Mouse (Mus musculus) ovary, postnatal 10 days (tissue): ENCODE data around the gene Raet1e.
"Not testable (repeated sequence)": the region's sequence is repeated elsewhere in the genome, so short reads cannot be mapped to it uniquely, and the experiment has no call there.

Experiments used
- DNase-seq: peaks from one replicate; pipeline ENCODE4 v3.0.0; 2022; ENCODE audit warnings: low spot score

Raet1e gene

DNA sequence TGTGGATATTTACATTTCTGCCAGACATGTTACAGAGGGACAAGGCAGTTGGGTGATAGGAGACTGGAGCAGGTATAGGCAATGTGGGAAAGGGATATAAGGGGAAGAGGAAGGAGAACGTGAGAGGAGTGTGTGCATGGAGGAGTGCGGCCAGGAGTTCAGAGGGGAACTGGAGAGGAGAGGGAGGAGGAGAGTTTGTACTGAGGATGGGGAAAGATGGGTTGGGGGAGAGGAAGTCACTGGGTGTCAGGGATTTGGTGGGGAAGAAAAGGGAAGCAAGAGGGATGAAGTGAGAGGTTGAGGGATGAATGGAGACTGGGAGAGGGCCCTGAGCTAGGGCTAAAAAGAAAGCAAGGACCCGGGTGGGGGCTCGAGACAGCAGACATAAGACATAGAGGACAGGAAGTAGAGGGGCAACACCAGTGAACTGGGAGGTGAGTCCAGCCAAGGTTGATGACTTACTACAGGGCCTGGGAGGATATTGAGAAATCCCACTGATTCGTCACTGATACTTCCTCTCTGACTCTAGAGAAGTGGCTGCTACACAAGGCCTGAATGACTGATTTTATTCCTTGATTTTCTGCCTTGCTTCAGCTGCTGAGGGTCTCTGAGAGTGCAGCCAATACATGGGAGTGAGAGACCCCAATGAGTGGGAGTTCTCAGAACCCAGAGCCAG is 7.1 kb downstream of the Raet1e start:
- DNase-seq = not testable (repeated sequence)

- not testable (repeated sequence) for DNase-seq
Observed at GRCm38 (mm10) chr10:22166025-22166424, 7.7 kb downstream of the Raet1e start.

DNA sequence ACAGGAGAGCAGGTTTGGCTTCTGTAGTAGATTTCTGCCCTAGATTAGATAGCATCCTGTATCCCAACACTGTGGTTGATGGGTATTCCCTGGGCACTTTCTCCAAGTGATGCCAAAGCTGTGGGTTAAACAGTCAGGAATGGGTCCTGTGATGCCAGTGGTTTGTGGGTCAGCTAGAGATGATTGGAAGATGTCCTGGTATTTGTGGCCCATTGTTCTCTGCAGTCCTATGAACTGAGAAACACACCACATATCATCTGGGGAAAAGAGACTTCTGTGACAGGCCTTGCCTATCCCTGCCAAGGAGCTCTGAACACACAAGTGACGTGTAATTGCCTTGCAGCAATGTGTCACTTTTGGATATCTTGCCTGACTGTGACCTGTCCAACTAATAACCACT is 8.7 kb downstream of the Raet1e start:
- not testable (repeated sequence) for DNase-seq

- not testable (repeated sequence) for DNase-seq
Observed at GRCm38 (mm10) chr10:22169116-22169515, 10.7 kb downstream of the Raet1e start.

GRCm38 (mm10) chr10:22172431-22173334 is 14.3 kb downstream of the Raet1e start:
- not testable (repeated sequence) for DNase-seq

GRCm38 (mm10) chr10:22173335-22174189 is 15.2 kb downstream of the Raet1e start:
- DNase-seq = not testable (repeated sequence)

DNA sequence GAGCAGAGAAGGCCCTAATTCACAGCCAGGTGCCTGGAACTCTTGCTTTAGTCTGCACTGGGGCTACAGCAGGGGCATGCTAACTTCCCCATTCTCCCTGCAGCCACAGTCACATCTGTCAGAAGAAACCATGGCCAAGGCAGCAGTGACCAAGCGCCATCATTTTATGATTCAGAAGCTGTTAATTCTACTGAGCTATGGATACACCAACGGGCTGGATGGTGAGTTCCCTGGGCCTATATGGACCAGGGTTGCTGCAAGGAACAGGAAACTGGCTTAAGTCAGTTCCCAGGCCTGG is 15.8 kb downstream of the Raet1e start:
- DNase-seq = not testable (repeated sequence)

DNA sequence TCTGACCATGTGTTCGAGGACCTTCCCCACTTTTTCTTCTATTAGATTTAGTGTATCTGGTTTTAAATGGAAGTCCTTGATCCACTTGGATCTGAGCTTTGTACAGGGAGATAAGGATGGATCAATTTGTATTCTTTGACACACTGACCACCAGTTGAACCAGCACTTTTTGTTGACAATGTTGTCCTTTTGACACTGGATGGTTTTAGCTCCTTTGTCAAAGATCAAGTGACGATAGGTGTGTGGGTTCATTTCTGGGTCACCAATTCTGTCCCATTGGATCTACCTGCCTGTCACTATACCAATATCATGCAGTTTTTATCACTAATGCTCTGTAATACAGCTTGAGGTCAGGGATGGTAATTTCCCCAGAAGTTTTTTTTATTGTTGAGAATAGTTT is 18.1 kb downstream of the Raet1e start:
- DNase-seq = not testable (repeated sequence)

DNA sequence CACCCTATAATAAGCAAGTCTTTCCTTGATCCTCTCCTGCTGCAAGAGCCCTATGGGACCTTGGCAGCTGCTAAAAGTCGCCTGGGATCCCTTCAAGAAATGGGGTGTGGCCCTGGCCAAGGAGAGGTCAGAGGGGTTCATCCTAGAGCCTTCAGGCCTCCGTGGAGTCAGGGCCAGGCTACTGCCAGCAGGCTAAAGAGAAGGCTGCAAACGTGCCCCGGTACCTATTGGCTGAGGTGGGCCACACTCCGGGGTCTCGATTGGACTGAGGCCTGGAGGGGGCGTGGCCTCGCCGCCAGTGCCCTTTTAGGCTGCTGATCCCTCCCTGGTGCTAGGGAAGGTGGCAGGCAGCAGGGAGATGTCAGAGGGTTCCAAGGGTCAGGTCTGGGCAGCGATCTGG is 32.7 kb downstream of the Raet1e start:
- DNase-seq = not testable (repeated sequence)

DNA sequence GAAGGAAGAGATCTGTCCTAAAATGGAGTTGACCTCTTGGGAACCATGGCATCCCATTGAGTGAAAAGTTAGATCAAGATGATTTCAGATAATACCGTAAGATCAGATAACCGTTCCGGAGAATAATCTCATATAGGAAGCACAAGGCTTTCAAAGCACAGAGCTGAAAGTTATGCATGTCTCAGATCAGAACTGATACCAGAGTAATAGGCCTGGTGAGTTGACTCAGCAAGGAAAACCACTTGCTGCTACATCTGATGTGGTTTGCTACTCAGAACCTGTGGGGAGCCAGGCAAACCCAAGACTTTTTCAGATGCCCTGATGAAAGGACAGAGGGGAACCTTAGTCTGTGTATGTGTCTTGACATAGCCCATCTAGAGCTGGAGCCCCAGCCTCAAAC is 43.0 kb downstream of the Raet1e start:
- DNase-seq = not testable (repeated sequence)

DNA sequence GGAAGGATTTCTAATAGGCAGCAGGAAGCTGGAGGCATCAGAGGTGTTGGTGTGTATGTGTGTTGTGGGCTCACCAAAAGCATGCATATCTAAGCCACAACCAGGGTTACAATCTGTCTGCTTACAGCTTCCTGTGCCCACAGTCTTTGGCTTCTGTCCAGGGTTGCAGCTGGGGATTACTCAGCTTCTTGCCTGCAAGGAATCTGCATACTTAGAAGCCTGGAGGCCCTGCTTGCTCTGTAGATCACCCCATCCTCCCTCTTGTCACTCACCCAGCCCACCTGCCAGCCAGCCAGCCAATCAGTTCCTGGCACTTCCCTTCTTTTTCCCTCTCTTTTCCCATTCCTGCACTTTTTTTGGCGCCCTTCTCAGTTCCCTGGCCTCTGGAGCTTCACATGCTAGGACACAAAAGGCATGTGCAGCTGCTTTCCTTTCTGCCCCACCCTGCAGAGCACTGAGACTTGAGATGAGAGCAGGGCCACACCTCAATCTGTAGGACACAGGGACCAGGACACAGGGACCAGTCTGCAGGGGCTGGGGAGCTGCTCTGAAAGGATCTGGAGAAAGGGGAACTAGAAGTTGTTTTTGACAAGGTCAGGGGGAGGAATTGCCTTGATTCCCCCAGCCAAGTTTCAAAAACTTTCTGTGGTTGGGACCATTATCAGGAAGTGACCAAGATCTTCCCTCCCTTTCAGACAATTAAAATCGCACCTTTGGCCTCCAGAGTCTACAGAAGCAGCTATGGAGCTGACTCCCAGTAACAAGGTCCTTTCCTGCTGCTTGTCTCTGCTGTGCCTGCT is 44.6 kb downstream of the Raet1e start:
- not testable (repeated sequence) for DNase-seq

- not testable (repeated sequence) for DNase-seq
Observed at GRCm38 (mm10) chr10:22206443-22206842, 48.1 kb downstream of the Raet1e start.

DNA sequence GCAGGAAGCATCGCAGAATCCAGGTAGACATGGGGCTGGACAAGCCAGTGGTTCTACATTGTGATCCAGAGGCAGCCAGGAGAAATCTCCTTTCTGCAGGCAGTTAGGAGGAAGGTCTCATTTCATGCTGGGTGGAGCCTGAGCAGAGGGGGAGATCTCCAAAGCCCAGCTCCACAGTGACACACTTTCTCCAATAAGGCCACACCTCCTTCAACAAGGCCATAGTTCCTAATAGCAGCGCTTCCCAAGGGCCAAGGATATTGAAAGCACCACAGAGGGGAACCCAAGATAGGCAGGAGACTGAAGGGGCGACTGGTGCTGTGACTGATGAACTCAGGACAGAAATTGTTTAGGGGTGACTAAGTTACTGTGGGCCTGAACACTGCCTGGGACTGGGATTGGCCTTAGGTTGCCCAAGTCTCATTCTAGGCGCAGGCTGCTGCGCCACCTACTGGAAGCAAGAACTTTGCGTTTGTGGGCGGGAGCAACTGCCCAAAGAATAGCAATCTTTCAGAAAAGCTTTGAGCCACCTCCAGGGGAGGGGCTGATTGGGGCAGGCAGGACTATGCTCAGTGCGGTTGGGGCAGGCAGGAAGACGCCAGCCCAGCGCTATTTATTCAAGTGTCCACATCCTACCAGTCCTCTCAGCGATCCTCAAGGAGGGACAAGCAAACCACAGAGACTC is 53.8 kb downstream of the Raet1e start:
- DNase-seq = peak; percentile 2

DNA sequence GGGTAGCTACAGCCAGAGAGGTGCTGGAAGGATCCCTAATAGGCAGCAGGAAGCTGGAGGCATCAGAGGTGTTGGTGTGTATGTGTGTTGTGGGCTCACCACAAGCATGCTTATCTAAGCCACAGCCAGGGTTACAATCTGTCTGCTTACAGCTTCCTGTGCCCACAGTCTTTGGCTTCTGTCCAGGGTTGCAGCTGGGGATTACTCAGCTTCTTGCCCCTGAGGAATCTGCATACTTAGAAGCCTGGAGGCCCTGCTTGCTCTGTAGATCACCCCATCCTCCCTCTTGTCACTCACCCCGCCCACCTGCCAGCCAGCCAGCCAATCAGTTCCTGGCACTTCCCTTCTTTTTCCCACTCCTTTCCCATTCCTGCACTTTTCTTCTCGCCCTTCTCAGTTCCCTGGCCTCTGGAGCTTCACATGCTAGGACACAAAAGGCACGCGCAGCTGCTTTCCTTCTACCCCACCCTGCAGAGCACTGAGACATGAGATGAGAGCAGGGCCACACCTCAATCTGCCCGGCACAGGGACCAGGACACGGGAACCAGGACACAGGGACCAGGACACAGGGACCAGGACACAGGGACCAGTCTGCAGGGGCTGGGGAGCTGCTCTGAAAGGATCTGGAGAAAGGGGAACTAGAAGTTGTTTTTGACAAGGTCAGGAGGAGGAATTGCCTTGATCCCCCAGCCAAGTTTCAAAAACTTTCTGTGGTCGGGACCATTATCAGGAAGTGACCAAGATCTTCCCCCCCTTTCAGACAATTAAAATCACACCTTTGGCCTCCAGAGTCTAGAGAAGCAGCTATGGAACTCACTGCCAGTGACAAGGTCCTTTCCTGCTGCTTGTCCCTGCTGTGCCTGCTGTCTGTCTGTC is 65.3 kb downstream of the Raet1e start:
- not testable (repeated sequence) for DNase-seq

DNA sequence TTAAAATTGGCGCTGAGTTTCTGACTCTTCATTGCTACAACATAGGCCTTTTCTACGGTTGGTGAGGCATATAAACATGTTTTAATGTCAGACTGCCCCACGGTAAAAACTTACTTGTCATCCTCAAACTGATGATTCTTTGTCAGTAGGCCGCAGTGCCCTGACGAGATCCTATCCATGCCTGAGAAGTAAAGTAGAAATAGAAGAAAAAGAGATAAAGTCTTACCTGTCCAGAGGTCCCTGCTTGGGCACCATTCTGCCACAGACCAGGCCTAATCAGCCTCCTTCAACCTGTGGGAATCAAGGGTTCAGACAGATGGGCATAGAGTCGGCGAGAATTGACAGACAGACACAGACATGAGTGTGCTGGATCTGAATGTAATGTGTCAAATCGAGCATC is 106.7 kb downstream of the Raet1e start:
- DNase-seq = no peak

GRCm38 (mm10) chr10:22270879-22271786 is 112.8 kb downstream of the Raet1e start:
- not testable (repeated sequence) for DNase-seq

DNA sequence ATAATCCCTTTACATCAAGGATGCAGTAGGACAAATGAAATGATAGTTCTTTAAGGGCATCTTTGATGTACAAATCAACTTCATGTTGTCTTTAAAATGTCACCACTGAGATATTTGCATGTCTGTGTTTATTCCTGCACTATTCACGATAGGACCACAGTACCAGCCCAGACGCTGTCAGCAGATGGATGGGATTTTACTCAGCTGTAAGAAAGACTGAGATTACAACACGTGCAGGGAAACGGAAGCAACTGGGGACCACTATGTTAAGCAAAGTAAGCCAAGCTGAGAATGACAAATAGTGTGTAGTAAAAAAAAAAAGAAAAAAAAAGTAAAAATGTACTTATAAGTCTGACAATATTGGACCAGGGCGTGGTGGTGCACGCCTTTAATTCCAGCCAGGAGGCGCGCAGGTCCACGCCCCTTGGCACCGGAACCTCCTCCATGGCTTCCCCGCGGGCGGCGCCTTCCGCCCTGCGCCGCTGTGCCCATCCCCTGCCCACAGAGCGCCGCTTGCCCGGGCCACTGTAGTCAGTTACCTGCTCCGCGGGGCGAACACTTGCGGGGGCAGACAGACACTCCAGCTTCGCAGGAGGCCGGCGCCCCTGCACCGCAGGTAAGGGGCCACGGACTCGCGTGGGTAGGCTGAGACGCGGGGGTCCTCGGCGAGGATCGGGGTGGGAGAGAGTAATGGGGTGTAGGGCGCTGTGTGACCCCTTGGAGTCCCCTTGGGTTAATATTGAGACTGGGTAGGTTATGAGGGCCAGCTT is 114.7 kb downstream of the Raet1e start:
- DNase-seq = not testable (repeated sequence)

- no peak for DNase-seq
Observed at GRCm38 (mm10) chr10:22273684-22274305, 115.4 kb downstream of the Raet1e start.
